Mouse (Mus musculus) myocyte (in vitro differentiated cells): ENCODE data around the gene Gm21190.
"Not testable (repeated sequence)": the region's sequence is repeated elsewhere in the genome, so short reads cannot be mapped to it uniquely, and the experiment has no call there.

Experiments
- E2F4 ChIP-seq: IDR thresholded peaks from one replicate; pipeline ENCODE4 v1.6.1; 2011; ENCODE audit warnings: mild to moderate bottlenecking, control low read depth, moderate library complexity; ENCODE audit not compliant: insufficient read depth
- MAX ChIP-seq: IDR thresholded peaks from one replicate; pipeline ENCODE4 v1.6.1; 2011; ENCODE audit warnings: low read depth, mild to moderate bottlenecking, control low read depth
- MYOD1 ChIP-seq, 3 experiments: IDR thresholded peaks; one replicate each; pipeline ENCODE4 v1.6.1; 2011; ENCODE audit warnings: control low read depth in 2 of 3, low read depth in 2 of 3, mild to moderate bottlenecking in 2 of 3, moderate library complexity in 1 of 3; ENCODE audit not compliant: insufficient read length in 2 of 3, control insufficient read depth in 1 of 3
- MYOG ChIP-seq, 3 experiments: IDR thresholded peaks; one replicate each; pipeline ENCODE4 v1.6.1; 2011; ENCODE audit warnings: control low read depth in 2 of 3, low read depth in 2 of 3, mild to moderate bottlenecking in 2 of 3; ENCODE audit not compliant: insufficient read length in 2 of 3, control insufficient read depth in 1 of 3, insufficient read depth in 1 of 3
- POLR2A ChIP-seq: IDR thresholded peaks from one replicate; pipeline ENCODE4 v1.6.1; 2011; ENCODE audit warnings: low read depth, mild to moderate bottlenecking, control low read depth, moderate library complexity; ENCODE audit not compliant: insufficient read length
- POLR2AphosphoS2 ChIP-seq: IDR thresholded peaks from one replicate; pipeline ENCODE4 v1.6.1; 2011; ENCODE audit warnings: low read depth, control low read depth; ENCODE audit not compliant: insufficient read length
- USF1 ChIP-seq: IDR thresholded peaks from one replicate; pipeline ENCODE4 v1.6.1; 2011; ENCODE audit warnings: low read depth, mild to moderate bottlenecking, control low read depth, moderate library complexity

DNA sequence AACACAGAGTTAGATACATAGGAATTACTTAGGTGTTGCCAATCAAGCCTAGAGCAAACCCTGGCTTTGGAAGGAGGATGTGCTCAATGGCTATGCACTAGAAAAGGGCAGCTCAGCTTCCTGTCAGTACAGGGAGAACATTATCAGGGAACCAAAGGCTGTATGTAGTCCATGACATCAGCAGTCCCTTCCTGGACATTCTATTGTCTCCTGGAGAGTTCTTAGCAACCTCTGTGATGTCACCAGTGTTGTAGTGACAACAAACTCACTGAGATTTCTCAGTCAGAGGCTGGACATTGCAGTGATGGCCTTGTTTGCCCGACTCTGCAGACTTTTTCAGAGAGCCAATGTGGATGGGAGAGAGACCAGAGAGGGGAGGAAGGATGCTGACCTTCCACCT lies 48.0 kb upstream of the Gm21190 start, which contains the start of gene Gm21083:
- not testable (repeated sequence) for TF ChIP-seq POLR2AphosphoS2; POLR2A; MAX; E2F4; USF1; MYOG (IDR thresholded peaks at IDR 0.05; ENCODE audit: control insufficient read depth in 1 of 3, insufficient read depth in 1 of 3, insufficient read length in 2 of 3, low read depth in 2 of 3); MYOD1 (IDR thresholded peaks at IDR 0.05; ENCODE audit: control insufficient read depth in 1 of 3, insufficient read length in 2 of 3, low read depth in 2 of 3)
